Mouse (Mus musculus): ENCODE results near the gene Slfn3. TPM values are rescaled to one million over a fixed set of nuclear protein-coding genes. Genes with fewer than 3 reads are reported as not detected.
"Not testable (repeated sequence)": the region's sequence is repeated elsewhere in the genome, so short reads cannot be mapped to it uniquely, and the experiment has no call there.

Gene Slfn3
- polyA plus RNA-seq, 1 experiment from 2014 or later, result 0.66 TPM

DNA sequence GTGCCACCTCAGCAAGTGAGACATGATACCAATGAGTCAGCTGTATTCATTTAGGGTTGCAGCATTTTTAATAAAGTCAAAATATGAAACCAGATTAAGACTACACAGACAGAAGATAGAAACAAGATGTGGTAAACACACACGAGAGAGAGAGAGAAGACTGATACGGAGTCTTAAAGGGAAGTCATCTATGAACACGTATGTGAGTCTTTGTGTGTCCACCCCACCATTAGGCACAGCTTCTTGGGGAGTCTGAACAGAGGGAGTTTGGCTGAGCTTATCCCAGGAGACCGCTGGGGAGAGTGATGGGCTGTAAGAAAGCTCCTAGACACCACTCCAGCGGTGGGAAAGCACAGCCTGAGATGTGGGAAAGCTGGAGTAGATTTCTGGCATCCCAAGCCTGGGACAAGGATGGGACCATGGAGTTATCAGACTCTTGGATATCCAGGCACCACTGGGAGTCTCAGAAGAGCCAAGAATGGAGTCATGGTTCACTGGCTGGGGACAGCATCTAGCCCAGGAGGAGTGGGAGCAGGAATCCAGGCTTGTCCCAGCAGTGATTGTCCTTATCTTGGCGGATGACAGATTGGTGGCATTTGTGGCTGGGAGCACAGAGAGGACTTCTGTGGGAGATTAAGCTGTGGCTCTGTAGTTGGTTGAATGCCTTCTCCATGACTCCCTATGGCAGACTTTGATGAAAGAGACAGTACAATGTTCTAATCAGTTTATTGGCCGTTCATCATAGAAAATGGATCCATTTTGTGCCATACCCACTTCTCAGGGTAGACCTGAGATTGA, 37.0 kb downstream of the Slfn3 start:
- H3K27me3 ChIP-seq, result no peaks in the 10 kb centered on the region
- no peak overlapping the region for H3K9ac ChIP-seq
- H3K9me3 ChIP-seq (replicated peaks), result no peaks in the 10 kb centered on the region
- no peak overlapping the region for H3K4me2 ChIP-seq (replicated peaks)
- no peak for ATAC-seq (ENCODE audit: low FRiP score)
- H3K4me3 ChIP-seq, result no peak overlapping the region
- no peaks in the 10 kb centered on the region for H3K4me1 ChIP-seq
- WGBS, result 85% methylated on average over 7 of the region's 7 CpGs
- no peaks in the 10 kb centered on the region for H3K36me3 ChIP-seq
- no peak overlapping the region for H3K27ac ChIP-seq

DNA sequence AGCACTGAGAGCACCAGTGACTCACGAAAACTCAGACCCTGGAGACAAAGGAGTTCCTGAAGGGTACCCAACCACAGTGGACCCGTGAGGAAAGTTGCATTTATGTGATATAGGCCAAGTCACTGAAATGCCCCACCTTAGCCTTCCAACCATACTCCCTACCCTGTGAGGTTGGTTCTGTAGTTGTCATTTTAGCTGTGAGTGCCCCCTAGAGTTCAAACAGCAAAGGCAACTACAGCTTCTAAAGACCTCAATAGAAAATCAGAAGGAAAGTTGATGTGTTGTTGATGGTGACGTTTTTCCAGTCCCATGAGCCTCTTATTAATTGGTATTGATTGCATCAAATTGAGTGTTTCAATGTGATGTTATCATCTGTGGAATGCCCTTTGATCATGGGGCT, 39.8 kb downstream of the Slfn3 start:
- H3K4me3 ChIP-seq, result no peak overlapping the region
- H3K9me3 ChIP-seq (replicated peaks), result no peaks in the 10 kb centered on the region
- H3K9ac ChIP-seq, result no peak overlapping the region
- no peak overlapping the region for H3K27ac ChIP-seq
- WGBS, result 67% methylated on average over 3 of the region's 3 CpGs
- no peak for ATAC-seq (ENCODE audit: low FRiP score)
- no peaks in the 10 kb centered on the region for H3K4me1 ChIP-seq
- no peaks in the 10 kb centered on the region for H3K27me3 ChIP-seq
- no peaks in the 10 kb centered on the region for H3K36me3 ChIP-seq
- H3K4me2 ChIP-seq (replicated peaks), result no peak overlapping the region

DNA sequence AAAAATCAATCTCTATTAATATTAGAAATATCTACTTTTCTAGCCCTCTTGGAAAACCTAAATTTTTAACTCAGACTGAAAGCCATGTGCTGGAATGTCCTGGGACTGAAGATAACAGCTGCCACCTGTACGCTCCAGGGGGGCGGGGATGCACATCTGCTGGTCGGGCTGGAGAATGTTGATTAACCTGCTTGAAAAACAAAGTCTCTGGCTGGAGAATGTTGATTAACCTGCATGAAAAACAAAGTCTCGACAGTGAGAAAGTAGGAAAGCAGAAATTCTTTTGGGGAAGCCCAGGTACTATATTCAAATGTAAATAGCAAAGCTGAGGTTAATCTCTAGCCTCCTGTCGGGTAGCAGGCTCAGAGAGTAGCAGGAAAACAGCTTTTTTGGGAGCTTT, 42.5 kb downstream of the Slfn3 start:
- not testable (repeated sequence) for H3K27ac ChIP-seq; H3K9me3 ChIP-seq (replicated peaks); H3K4me2 ChIP-seq (replicated peaks); H3K4me1 ChIP-seq; H3K4me3 ChIP-seq; H3K27me3 ChIP-seq; H3K36me3 ChIP-seq; ATAC-seq (ENCODE audit: low FRiP score); H3K9ac ChIP-seq
- WGBS, result 41% methylated on average over 5 of the region's 5 CpGs

DNA sequence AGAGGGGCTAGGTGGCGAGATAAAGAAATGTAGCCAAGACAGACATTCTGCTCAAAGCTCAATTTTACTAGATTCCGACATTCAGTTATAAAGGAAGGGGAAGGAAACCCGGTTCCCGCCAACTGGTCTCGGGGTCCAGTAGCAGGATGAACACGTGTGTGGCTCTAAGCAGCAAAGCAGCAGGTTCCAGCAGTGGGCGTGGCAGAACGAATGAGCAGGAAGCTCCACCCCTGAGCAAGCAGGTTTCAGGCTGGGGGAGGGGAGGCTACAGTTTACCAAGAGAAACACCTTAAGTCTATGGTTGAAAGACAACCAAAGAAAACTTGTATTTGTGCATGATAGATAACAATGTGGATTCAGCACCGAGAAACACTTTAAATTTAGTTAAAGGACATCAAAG, 46.3 kb downstream of the Slfn3 start:
- H3K4me3 ChIP-seq; H3K27me3 ChIP-seq; ATAC-seq (ENCODE audit: low FRiP score); H3K27ac ChIP-seq; H3K4me1 ChIP-seq; H3K36me3 ChIP-seq; H3K9me3 ChIP-seq (replicated peaks); H3K9ac ChIP-seq; H3K4me2 ChIP-seq (replicated peaks): not testable (repeated sequence)
- 84% methylated on average over 9 of the region's 9 CpGs for WGBS

DNA sequence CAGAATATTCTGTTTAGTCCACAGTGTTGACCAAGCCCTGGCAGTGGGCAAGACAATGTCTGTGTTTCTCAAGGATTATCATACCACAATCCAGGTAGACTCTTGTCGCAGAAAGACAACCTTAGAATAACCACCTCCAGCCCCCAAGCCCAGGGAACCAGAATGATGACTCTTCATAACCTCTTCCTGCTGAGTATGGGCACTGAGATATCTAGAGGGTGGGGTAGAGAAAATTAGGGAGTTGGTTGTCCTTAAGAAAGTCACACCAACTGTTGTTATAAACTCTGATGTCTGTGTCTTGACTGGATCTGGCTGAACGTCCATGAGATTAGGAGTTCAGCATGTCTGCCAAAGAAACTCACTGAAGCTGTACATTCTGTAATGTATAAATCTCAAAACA, 47.3 kb downstream of the Slfn3 start:
- H3K27me3 ChIP-seq, result no peaks in the 10 kb centered on the region
- no peak overlapping the region for H3K4me2 ChIP-seq (replicated peaks)
- H3K9ac ChIP-seq, result no peak overlapping the region
- no peaks in the 10 kb centered on the region for H3K4me1 ChIP-seq
- H3K27ac ChIP-seq, result no peak overlapping the region
- no peaks in the 10 kb centered on the region for H3K36me3 ChIP-seq
- ATAC-seq (ENCODE audit: low FRiP score), result no peak
- 91% methylated on average over 2 of the region's 2 CpGs for WGBS
- no peak overlapping the region for H3K4me3 ChIP-seq
- H3K9me3 ChIP-seq (replicated peaks), result no peaks in the 10 kb centered on the region

DNA sequence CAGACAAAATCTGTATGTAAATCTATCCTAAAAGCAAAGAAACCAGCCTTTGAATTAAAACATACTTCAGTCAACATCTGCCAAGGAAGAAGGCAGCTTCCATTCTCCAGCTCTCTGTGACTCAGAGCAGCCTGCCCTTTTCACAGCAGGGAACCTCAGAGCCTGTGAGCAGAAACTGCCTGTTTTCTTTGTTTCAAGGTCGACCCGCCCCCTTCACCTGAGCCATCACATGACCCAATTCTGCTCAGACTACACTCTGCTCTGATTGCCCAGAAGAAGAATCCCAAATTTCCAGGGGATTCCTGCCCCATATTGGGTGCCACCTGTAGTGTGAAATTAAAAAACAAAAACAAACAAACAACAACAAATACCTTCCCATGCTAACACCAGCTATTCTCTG, 48.7 kb downstream of the Slfn3 start:
- Histone ChIP-seq H3K4me2 (replicated peaks) (no peak overlapping the region), H3K9ac (no peak overlapping the region), H3K27me3 (no peaks in the 10 kb centered on the region), H3K9me3 (replicated peaks) (no peaks in the 10 kb centered on the region), H3K36me3 (no peaks in the 10 kb centered on the region), H3K27ac (no peak overlapping the region), H3K4me1 (no peaks in the 10 kb centered on the region), H3K4me3 (no peak overlapping the region)
- 26% methylated on average over 2 of the region's 2 CpGs for WGBS
- no peak for ATAC-seq (ENCODE audit: low FRiP score)

DNA sequence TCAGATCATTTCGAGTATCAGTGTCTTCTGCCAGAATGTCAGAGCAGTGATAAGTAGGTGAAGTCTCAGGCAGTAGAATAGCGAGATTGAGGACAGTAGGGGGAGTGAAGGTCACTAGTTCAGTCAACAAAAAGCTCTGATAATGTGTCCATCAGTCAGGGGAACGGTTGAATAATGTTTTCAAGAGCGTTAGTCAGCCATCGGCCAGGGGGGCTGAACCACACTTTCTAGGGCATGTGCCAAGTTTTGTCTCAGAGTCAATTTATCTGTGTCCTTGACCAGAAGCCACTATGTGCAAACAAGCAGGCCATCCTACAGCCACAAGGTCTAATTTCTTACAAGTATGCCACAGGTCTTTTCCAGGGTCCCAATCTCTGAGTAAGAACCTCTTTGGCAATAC, 66.1 kb downstream of the Slfn3 start:
- not testable (repeated sequence) for H3K9ac ChIP-seq; H3K4me2 ChIP-seq (replicated peaks); H3K27ac ChIP-seq; H3K4me1 ChIP-seq; H3K27me3 ChIP-seq; H3K36me3 ChIP-seq; ATAC-seq (ENCODE audit: low FRiP score); H3K9me3 ChIP-seq (replicated peaks); H3K4me3 ChIP-seq
- 64% methylated on average over 5 of the region's 5 CpGs for WGBS

DNA sequence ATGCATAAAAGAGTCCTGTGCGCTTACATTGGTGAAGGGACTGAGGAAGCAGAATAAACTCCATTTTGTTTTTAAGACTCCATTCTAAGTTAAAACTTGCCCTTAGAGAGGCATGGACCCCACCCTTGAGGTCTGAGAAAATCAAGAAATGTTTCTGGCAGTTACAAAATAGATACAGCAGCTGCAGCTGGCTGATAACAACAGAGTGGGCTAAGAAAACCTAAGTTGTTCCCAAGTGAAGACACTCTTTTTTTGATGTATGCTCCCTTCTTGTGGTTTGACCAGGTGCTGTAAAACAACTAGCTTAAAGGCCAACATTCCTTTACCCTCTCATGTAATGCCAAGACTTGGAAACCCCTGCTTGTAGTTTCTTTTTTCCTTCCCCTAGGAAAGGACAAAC, 71.5 kb downstream of the Slfn3 start:
- 98% methylated on average over 1 of the region's 1 CpGs for WGBS

DNA sequence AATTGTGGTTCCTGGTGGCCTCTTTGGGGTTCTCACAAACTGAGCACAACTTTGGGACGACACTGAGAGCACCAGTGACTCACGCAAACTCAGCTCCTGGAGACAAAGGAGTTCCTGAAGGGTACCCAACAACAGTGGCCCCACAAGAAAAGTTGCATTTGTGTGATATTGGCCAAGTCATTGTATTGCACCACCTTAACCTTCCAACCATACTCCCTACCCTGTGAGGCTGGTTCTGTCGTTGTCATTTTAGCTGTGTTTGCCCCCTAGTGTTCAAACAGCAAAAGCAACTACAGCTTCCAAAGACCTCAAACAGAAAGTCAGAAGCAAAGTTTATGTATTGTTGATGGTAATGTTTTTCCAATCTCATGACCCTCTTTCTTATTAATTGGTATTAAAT, 72.0 kb downstream of the Slfn3 start:
- no peak overlapping the region for H3K4me2 ChIP-seq (replicated peaks)
- H3K4me1 ChIP-seq, result no peaks in the 10 kb centered on the region
- H3K27ac ChIP-seq, result no peak overlapping the region
- H3K36me3 ChIP-seq, result no peaks in the 10 kb centered on the region
- H3K4me3 ChIP-seq, result no peak overlapping the region
- no peak overlapping the region for H3K9ac ChIP-seq
- no peaks in the 10 kb centered on the region for H3K27me3 ChIP-seq
- ATAC-seq (ENCODE audit: low FRiP score), result no peak
- H3K9me3 ChIP-seq (replicated peaks), result no peaks in the 10 kb centered on the region
- WGBS, result 59% methylated on average over 3 of the region's 3 CpGs

More for the DNA sequence above, 71.5 kb downstream of the Slfn3 start:
- Histone ChIP-seq H3K4me2 (replicated peaks) (no peak overlapping the region), H3K9ac (no peak overlapping the region), H3K27me3 (no peaks in the 10 kb centered on the region), H3K36me3 (no peaks in the 10 kb centered on the region), H3K4me1 (no peaks in the 10 kb centered on the region), H3K27ac (no peak overlapping the region), H3K4me3 (no peak overlapping the region), H3K9me3 (replicated peaks) (no peaks in the 10 kb centered on the region)
- ATAC-seq (ENCODE audit: low FRiP score), result no peak

Other genes starting within 250 kb of the Slfn3 start
- 1.1 and 1.3 TPM in 2 replicates for gene Slfn5, start 240.0 kb upstream of the Slfn3 start, polyA plus RNA-seq (2016; fragmentation: Nextera tagmentation; extraction: Ambion mirVana)
- 10.1 and 10.9 TPM in 2 replicates for gene Slfn9, start 199.5 kb upstream of the Slfn3 start, polyA plus RNA-seq (2016; fragmentation: Nextera tagmentation; extraction: Ambion mirVana)
- gene Slfn8, start 170.5 kb upstream of the Slfn3 start, polyA plus RNA-seq (2016; fragmentation: Nextera tagmentation; extraction: Ambion mirVana), result 0.34 and 0.53 TPM in 2 replicates
- gene Slfn2, start 126.2 kb upstream of the Slfn3 start, polyA plus RNA-seq (2016; fragmentation: Nextera tagmentation; extraction: Ambion mirVana), result 1.7 and 2.4 TPM in 2 replicates
- gene Slfn1, start 74.5 kb upstream of the Slfn3 start, polyA plus RNA-seq (2016; fragmentation: Nextera tagmentation; extraction: Ambion mirVana), result not detected in 2 replicates
- 0.13 TPM in 1 of 2 replicates, not detected in the other for gene Slfn4, start 16.1 kb upstream of the Slfn3 start, polyA plus RNA-seq (2016; fragmentation: Nextera tagmentation; extraction: Ambion mirVana)
- gene Slfn14, start 95.4 kb downstream of the Slfn3 start, polyA plus RNA-seq (2016; fragmentation: Nextera tagmentation; extraction: Ambion mirVana), result 0.87 and 1.1 TPM in 2 replicates
- 113 and 128 TPM in 2 replicates for gene Ap2b1, start 107.7 kb downstream of the Slfn3 start, polyA plus RNA-seq (2016; fragmentation: Nextera tagmentation; extraction: Ambion mirVana)
- gene Pex12, start 111.3 kb downstream of the Slfn3 start, polyA plus RNA-seq (2016; fragmentation: Nextera tagmentation; extraction: Ambion mirVana), result 16.4 and 19.8 TPM in 2 replicates
- 16.8 and 17.7 TPM in 2 replicates for gene Rasl10b, start 217.8 kb downstream of the Slfn3 start, polyA plus RNA-seq (2016; fragmentation: Nextera tagmentation; extraction: Ambion mirVana)
- 0.59 and 0.76 TPM in 2 replicates for gene Gas2l2, start 238.1 kb downstream of the Slfn3 start, polyA plus RNA-seq (2016; fragmentation: Nextera tagmentation; extraction: Ambion mirVana)
- gene 1700020L24Rik, start 246.3 kb downstream of the Slfn3 start, polyA plus RNA-seq (2016; fragmentation: Nextera tagmentation; extraction: Ambion mirVana), result 0.30 and 0.45 TPM in 2 replicates

All from hindbrain, embryonic 12.5 days (tissue).